Mouse (Mus musculus): ENCODE results near the gene Tmed9.
"Not testable (repeated sequence)": the region's sequence is repeated elsewhere in the genome, so short reads cannot be mapped to it uniquely, and the experiment has no call there.

Tmed9 gene

DNA sequence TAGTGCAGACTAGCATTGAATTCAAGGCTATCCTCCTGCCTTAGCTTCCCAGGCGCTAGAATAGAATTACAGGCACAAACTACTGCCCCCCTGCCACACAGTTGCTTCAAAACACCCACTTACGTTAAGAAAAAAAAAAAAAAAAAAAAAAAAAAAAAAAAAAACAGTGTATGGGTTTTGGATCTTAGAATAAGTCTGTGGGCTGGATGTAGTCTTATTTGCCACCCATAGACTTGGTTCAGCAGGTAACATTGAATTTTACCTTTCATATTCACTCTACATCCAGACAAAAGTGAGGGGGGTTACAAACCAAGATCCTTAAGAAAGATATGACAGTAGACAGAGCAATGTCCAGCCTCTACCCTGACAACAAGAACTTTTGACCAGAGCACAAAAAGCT is 5.6 kb upstream of the Tmed9 start:
- no peak for DNase-seq (ENCODE audit: low read depth, low spot score)

DNA sequence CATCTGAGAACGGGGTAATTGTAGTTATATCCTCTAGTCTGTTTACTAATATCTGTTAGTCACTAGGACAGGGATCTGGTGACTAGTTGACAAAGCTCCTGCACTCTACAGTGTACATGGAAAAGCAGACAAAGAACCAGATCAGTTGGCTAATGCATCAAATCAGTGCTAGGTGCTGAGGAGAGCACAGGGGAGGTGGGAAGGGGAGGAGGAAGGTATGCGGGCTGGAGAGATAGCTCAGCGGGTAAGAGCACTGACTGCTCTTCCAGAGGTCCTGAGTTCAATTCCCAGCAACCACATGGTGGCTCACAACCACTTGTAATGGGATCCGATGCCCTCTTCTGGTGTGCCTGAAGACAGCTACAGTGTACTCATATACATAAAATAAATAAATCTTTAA is 5.0 kb upstream of the Tmed9 start:
- not testable (repeated sequence) for DNase-seq (ENCODE audit: low read depth, low spot score)

DNA sequence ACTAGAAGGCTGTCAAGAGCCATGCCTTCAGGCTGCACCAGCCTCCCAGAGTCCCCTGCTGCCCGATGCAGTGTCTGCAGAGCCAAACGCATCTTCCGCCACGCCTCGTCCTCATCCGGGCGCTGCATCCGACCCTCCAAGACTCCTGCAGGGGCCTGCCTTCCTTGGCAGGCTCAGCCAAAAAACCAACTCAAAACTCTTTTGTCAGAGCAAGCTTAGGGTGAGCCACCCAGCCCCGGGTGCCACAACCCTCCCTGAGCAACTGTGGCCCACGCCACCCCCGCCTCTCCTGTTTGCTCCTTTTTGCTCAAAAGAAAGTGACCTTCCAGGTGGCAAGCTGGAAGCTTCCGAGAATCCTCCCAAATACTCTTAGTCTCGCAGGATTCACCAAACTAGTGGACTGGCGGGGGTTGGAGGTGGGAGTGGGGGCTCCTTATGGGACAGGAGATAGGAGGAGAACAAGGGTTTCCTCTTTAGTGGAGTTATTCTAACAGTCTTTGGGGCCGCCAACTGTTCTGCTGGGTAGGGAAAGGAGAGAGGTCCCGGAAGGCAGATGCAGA is 3.7 kb upstream of the Tmed9 start:
- no peak for DNase-seq (ENCODE audit: low read depth, low spot score)

DNA sequence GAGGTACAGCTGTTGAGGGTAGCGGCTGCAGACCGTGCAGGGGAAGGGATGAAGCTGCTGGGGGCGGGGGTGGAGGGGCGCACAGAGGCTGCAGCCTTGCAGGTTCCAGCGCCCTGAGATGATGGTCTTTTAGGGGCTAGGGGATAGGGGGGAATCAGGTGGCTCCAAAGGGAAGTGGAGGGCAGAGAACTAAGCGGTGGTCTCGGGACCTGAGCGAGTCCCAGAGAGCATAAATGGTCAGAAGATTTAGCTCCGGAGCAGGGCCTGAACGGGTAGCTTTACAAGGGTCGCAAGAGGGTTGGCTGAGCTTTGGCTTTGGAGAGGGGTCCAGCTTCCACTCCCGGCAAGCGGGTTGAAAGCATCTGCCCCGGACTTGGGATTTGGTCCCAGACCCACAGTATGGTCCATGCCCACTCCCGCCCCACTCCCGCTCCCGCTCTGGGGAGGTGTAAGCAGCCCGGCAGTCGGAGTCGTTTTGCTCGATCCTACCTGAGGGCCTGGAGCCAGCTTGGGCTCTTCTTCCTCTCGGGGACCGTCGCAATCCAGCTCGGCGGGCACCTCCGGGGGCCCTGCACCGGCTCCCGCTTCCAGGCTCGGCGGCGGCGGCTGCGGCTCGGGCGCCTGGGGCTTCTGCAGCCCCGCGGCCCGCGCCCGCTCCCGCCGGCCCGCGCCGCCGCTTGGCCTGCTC is 3.1 kb upstream of the Tmed9 start:
- DNase-seq (ENCODE audit: low read depth, low spot score) = peak; percentile 16

DNA sequence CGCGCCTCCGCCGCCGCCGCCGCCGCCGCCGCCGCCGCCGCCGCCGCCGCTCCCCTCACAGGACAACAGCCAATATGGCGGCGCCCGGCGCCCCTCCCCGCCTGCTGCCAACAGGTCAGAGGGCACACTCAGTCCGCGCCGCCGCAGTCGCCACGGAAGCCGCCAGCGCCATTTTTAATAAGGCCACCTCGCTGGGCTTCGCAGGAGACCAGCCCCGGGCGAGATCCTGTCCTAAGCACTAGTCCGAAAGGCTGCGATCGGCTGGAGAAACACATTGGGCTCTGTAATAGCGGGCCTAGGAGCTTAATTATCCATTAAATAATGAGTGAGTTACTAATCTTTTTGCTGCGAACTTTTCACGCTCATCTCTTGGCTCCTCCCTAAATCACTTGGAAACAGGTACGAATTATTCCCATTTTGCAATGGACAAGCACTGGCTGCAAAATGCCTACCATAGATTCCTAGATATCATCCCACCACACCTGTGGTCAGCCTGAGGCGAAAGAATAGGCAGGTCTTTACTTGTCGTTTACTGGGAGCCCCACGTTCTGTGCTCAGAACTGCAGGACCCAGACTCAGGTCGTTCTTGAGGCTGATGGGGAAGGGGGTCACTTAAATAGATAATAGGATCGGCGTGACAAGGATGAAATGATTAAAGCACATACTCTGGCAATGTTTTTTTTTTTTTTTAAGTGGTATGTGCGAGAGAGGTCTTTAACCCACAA is 2.3 kb upstream of the Tmed9 start, which contains the start of gene Fam193b:
Fam193b (minus strand) TSS at position 94 of the 725 bp plus-strand sequence.
- peak; percentile 86 for DNase-seq (ENCODE audit: low read depth, low spot score)

DNA sequence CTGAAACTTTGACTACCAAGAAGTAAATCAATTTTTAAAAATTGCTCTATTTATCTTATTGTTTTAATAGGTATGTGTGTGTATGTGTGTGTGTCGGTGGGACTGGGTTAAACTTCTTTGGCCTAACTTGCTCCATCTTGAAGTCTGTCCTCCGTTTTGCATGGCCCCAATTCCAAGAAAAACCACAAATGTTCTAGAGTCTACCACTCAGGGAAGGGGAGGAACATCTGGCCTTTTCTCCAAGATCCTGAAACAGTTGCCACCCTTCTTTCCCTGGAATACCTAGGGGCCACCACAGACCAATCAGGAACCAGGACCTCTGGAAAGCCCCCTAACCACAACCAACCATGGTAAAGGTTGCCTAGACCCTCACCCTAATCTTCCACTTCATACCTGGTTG is 1.6 kb upstream of the Tmed9 start:
- DNase-seq (ENCODE audit: low read depth, low spot score) = peak; percentile 22

DNA sequence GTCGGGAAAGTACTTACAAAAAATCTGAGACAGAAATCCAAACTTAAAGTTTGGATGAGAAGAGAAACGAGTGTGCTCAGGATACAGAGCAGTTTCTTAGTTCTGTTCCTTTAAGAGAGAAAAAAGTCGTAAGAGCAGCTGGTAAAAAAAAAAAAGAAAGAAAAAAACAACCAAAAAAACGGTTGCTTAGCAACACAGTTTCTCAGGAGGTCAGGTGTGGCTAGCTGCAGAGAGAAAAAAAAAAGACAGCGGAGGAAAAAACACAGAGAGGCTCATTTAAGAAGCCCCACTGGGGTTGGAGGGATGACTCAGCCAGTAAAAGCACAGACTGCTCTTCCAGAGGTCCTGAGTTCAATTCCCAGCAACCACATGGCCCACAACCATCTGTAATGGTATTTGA is 789 bp downstream of the Tmed9 start:
- DNase-seq (ENCODE audit: low read depth, low spot score) = no peak

DNA sequence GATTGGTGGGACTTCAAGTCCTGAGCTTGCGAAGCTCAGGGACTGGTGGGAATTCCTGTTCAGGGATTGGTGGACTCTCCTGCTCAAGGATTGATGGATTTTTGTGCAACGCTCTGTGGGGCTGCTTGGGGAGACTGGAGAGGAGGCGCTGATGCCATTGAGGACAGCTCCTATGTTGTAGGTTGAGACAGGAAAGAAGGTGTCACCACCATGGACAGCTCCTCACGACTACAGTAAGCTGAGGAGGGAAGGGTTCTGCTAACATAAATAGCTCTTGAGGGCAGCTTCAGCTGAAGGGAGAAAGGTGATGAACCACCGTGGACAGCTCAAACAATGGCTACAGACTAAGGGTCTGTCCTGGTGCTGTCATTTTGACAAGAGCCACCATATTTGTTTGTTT is 2.4 kb downstream of the Tmed9 start:
- no peak for DNase-seq (ENCODE audit: low read depth, low spot score)

DNA sequence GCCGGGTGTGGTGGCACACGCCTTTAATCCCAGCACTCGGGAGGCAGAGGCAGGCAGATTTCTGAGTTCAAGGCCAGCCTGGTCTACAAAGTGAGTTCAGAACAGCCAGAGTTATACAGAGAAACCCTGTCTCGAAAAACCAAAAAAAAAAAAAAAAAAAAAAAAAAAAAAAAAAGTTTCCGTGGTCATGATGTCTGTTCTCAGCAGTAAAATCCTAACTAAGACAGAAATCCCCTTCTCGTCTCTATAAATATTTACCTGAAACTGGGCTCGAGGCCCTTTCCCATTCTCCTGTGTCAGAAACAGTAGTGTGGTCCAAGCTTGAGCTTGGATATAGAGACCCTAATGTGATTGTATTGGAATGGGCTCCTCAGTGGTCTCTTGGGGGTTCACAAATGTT is 3.3 kb downstream of the Tmed9 start:
- DNase-seq (ENCODE audit: low read depth, low spot score) = not testable (repeated sequence)

DNA sequence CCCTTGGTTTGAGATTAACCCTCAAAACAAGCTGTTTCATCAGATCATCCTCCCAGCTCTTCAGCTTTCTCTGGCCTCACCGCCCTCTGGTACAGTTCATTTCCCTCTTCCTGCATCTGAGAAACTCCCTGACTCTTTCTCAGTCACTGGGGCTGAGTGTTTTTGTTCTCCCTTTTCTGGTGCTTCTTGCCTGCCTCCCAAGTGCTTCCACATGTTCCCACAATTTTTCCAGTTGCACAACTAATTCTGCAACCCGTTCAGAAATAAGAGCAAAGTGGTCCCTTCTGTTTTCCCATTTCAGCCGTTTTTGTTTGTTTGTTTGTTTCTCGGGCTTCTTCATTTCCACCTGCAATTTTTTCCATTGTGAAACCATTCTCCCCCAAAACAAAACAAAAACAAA is 4.6 kb downstream of the Tmed9 start:
- no peak for DNase-seq (ENCODE audit: low read depth, low spot score)

DNA sequence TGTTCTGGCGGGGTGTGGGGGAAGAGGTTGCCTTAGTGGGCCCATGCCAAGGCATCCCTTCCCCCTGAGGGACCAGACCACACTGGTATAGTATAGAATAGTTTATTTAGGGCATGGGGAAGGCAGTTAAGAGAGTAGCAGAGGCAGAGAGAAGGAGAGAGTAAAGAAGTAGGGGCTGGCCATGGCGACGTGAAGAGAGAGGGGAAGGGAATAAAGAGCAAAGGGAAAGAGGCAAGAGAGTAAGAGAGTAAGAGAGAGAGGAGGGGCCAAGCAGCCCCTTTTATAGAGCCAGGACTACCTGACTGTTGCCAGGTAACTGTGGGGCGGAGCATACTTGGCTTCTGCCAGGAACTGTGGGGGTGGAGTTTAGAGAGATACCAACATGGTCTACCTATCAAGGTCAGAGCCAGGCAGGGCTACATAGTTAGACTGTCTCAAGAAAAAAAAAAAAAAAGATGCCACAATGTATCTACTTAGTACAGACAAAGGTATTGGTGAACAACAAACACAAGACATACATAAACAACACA is 18.5 kb downstream of the Tmed9 start:
- DNase-seq (ENCODE audit: low read depth, low spot score) = no peak

DNA sequence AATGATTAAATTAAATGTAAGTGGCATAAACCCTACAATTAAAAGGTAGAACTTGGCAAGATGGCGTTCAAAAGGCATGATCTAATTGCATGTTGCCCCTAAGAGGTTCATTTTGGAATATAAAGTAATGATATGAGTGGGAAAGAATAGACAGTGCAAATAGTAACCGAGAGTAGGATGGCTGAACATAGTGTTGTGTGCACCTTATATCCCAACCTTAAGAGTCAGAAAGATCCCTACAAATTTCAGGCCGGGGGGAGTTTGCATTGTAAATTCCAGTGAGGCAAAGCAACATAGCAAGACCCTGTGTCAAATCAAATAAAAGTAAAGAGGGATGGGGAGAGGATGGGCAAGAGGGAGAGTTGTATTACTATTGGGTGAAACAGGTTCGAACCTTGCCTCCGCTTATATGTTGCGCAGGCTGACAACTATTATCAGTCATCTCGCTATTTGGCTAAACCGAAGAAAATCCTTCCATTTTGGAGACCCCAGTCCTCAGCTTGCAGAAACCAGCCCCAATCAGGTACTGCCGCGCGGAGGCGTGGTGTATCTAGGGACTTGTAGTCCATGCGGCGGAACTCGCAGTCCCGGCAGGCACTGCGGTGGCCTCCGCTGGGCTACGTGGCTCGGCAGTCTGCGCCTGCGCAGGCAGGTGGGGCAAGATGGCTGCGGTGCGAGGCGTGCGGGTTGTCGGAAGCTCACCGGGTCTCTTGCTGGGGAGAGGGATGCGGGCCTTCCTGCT is 19.2 kb downstream of the Tmed9 start:
- peak; percentile 83 for DNase-seq (ENCODE audit: low read depth, low spot score)

DNA sequence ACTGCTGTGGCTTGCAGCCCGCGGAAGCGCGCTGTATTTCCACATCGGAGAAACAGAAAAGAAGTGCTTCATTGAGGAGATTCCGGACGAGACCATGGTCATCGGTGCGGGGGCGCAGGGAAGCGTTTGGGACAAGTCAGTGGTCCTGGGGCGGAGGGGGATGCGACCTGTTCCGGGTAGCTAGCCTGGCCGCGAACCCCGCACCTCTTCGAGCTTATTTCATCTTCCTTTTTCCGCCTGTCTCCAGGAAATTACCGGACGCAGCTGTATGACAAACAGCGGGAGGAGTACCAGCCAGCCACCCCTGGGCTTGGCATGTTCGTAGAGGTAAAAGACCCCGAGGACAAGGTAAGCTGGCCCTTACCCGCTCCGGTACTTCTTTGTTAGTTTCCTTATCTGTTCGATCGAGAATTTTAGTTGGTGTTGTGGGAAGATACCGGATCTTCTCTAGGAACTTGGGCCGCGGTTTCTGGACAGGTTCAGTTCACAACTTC is 19.8 kb downstream of the Tmed9 start:
- no peak for DNase-seq (ENCODE audit: low read depth, low spot score)

DNA sequence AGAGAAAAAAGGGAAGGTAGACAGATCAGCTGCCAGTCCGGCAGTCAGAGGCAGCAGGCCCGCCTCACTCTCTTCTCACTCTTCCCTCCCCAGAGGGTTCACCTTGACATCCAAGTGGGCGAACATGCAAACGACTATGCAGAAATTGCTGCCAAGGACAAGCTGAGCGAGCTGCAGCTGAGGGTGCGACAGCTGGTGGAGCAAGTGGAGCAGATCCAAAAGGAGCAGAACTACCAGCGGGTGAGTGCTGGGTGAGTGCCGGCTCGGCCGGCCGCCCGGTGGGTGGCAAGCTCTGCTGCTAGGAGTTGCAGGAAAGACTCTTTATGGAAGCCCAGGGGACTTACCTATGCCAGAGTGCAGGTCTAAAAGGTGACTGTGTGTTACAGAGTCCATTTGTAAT is 21.8 kb downstream of the Tmed9 start:
- DNase-seq (ENCODE audit: low read depth, low spot score) = no peak

DNA sequence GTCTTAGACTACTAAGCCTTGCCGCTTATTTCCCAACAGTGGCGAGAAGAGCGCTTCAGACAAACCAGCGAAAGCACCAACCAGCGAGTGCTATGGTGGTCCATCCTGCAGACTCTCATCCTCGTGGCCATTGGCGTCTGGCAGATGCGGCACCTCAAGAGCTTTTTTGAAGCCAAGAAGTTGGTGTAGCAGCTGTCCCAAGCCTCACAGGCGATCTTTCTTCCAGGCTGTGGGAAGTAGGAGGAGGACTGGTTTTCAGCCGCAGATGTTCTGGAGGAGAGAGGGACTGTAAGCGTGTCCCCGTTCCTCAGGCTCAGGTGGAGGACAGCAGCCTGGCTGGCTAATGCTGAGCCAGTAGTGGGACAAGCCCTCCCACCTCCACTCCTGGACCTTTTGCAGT is 23.3 kb downstream of the Tmed9 start:
- DNase-seq (ENCODE audit: low read depth, low spot score) = no peak

DNA sequence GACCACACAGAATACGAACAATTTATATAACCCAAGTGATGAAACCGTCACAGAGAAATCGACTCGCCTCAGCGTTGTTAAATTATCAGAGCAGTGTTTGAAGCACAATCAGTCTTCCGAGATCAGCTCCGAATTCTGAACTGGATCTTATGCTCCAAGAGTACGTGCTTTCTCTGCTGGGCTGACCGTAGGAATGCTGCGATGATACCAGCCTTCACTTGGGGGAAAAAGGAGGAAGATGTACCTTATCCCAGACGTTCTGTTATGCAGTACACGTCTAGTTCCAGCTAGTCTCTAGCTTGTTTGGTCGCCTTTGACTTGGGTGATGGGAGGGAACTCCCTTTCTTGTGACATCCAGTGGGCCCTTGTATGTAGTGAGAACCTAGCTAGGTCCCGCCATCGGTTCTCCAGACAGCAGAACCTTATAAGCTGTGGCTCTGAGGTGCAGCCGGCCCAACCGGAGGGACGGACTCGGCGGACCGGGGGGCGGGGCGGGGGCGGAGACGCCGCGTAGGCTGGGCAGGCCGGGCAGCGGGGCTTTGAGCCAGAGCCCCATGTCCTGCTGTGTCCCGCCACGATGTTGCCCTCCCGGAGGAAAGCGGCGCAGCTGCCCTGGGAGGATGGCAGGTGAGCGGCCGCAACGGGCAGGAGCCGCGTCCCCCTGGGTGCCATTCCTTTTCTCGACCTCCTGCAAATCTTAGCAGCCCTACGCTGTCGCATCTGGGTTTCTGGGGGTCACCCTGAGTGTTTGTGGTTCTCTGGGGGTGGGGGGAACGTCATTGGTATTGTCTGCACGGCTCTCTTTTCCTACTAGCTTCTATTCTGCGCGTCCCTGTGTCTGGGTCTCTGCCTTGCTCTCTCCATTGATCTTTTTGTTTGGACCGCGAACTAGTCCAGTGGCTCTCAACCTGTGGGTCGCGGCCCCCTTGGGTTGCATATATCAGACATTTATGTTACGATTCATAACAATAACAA is 26.3 kb downstream of the Tmed9 start, which contains the start of gene B4galt7:
B4galt7 (plus strand) TSS at position 331 of the 975 bp plus-strand sequence.
- peak; percentile 56 for DNase-seq (ENCODE audit: low read depth, low spot score)

DNA sequence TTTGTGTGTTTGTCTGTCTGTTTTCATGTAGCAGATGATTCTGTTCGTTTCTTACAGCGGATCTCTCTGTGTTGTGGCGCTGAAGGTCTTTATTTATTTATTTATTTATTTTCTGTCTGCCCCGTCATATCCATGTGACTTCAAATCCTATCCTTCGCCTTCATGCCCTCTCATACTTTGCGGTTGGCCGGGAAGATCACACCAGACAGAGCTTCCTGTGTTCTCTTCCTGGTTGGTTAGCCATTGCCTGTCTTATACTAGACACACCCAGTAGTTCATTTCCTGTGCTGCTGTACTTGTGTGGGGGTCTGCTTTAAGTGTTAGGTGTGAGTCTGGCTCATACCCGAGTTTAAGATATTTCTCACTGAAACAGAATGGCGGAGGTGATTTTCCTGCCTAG is 27.1 kb downstream of the Tmed9 start:
- no peak for DNase-seq (ENCODE audit: low read depth, low spot score)

DNA sequence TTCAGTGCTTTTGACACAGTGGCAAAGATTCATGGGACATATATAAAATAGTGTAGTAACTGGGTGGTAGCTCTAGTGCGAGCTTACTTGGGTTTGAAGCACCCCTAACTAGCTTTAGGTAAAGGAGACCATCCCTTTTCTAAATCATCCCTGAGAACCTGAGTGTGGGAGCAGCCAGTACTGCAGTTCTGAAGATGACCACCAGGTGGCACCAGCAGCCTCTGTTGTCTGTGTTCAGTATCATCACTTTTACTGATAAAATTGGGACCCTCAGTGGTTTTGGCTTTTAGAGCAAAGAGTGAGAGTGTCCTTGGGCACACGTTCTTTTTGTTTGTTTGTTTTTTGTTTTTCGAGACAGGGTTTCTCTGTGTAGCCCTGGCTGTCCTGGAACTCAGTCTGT is 28.1 kb downstream of the Tmed9 start:
- peak; percentile 67 for DNase-seq (ENCODE audit: low read depth, low spot score)

DNA sequence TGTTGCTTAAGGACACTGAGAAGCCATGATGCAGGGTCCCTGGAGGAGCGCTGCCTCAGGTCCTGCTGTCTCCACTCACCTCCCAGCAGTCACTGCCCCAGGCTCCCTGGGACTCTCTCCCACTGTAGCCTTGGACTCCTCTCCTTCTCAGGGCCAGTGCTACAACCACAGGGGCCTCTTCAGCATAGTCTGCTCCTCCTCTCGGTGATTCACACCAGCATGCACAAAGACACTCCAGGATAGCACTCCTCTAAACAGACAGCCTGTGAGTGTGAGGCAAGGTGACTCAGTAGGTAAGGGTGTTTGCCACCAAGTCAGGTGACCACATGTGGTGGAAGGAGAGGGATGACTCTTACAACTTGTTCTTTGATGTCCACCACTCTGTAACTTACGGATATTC is 31.1 kb downstream of the Tmed9 start:
- no peak for DNase-seq (ENCODE audit: low read depth, low spot score)

DNA sequence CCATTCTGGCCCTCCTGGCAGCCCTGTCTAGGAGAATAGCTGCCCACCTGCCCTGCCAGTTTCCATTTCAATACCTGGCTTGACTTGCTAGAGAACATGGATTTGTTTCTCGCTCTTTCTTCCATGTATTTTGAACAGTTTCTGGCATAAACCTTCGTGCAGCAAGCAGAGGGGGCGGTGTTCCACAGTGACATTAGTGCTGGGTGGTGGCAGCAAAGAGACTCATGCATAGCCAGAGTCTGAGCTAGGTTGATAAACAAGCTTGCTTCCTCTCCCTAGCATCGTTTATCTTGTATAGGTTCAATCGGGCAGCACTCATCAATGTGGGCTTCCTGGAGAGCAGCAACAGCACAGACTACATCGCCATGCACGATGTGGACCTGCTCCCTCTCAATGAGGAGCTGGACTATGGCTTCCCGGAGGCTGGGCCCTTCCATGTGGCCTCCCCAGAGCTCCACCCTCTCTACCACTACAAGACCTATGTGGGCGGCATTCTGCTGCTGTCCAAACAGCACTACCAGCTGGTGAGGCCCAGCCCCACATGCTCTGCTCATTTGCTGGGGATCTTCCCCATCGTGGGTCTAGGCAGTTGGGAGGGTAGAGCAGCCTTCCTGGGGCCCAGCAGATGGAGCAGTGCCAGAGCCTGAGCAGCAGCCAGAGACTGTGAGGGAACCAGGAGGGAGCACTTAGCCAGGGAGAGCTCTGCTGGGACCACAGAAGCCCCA is 33.5 kb downstream of the Tmed9 start:
- no peak for DNase-seq (ENCODE audit: low read depth, low spot score)

Measured in c-Kit-negative CD71-positive TER-119-positive erythroid progenitor cells, embryonic 14.5 days (primary cell).